Mouse (Mus musculus): ENCODE data around the gene Atp6v1g1. TPM values are rescaled to one million over a fixed set of nuclear protein-coding genes. Genes with fewer than 3 reads are reported as not detected.
A peak's percentile ranks its signal among the peaks of the same experiment; 100 is the strongest.

The Atp6v1g1 gene
- polyA plus RNA-seq, 1 experiment from 2014 or later = 264 TPM

GRCm38 (mm10) chr4:63543746-63544493 lies 652 bp upstream of the Atp6v1g1 start:
- Histone ChIP-seq H3K9ac (ENCODE audit: low read depth, low read length) (no peak overlapping the region; the same call in 1 of the 2 replicates), H3K4me1 (ENCODE audit: control insufficient read depth, insufficient read depth, low read length) (peaks cover 19% of the 10 kb centered on the region), H3K4me3 (ENCODE audit: low read length) (peak overlapping the region; percentile 91; the same call in 1 of the 2 replicates), H3K27ac (ENCODE audit: low read depth, low read length) (no peak overlapping the region), H3K36me3 (ENCODE audit: control insufficient read depth, insufficient read depth, low read length) (peaks cover 7% of the 10 kb centered on the region), H3K4me2 (replicated peaks; ENCODE audit: low read depth, low read length) (peak overlapping the region; percentile 33), H3K9me3 (ENCODE audit: control insufficient read depth, low read length) (no peaks in the 10 kb centered on the region), H3K27me3 (ENCODE audit: control insufficient read depth, insufficient read depth, low read length) (no peaks in the 10 kb centered on the region)
- ATAC-seq (ENCODE audit: low FRiP score, low TSS enrichment) = peak; percentile 70
- 49% methylated on average over 10 of the region's 10 CpGs for WGBS

GRCm38 (mm10) chr4:63545231-63545958 lies 823 bp downstream of the Atp6v1g1 start:
- Histone ChIP-seq H3K9me3 (ENCODE audit: control insufficient read depth, low read length) (no peaks in the 10 kb centered on the region), H3K4me3 (ENCODE audit: low read length) (peak overlapping the region; percentile 91), H3K9ac (ENCODE audit: low read depth, low read length) (peak overlapping the region; percentile 93), H3K36me3 (ENCODE audit: control insufficient read depth, insufficient read depth, low read length) (peaks cover 16% of the 10 kb centered on the region), H3K27ac (ENCODE audit: low read depth, low read length) (peak overlapping the region; percentile 86; the same call in 1 of the 2 replicates), H3K4me2 (replicated peaks; ENCODE audit: low read depth, low read length) (peak overlapping the region; percentile 55), H3K27me3 (ENCODE audit: control insufficient read depth, insufficient read depth, low read length) (no peaks in the 10 kb centered on the region), H3K4me1 (ENCODE audit: control insufficient read depth, insufficient read depth, low read length) (peaks cover 19% of the 10 kb centered on the region)
- 17% methylated on average over 26 of the region's 26 CpGs for WGBS
- ATAC-seq (ENCODE audit: low FRiP score, low TSS enrichment) = peak; percentile 25; the same call in 1 of the 2 replicates

GRCm38 (mm10) chr4:63546441-63547055 lies 2.0 kb downstream of the Atp6v1g1 start:
- Histone ChIP-seq H3K4me2 (replicated peaks; ENCODE audit: low read depth, low read length) (peak overlapping the region; percentile 55), H3K27ac (ENCODE audit: low read depth, low read length) (peak overlapping the region; percentile 51; the same call in 1 of the 2 replicates), H3K36me3 (ENCODE audit: control insufficient read depth, insufficient read depth, low read length) (peaks cover 27% of the 10 kb centered on the region), H3K4me3 (ENCODE audit: low read length) (peak overlapping the region; percentile 91; the same call in 1 of the 2 replicates), H3K27me3 (ENCODE audit: control insufficient read depth, insufficient read depth, low read length) (no peaks in the 10 kb centered on the region), H3K4me1 (ENCODE audit: control insufficient read depth, insufficient read depth, low read length) (peaks cover 19% of the 10 kb centered on the region), H3K9ac (ENCODE audit: low read depth, low read length) (peak overlapping the region; percentile 23; the same call in 1 of the 2 replicates), H3K9me3 (ENCODE audit: control insufficient read depth, low read length) (no peaks in the 10 kb centered on the region)
- no peak for ATAC-seq (ENCODE audit: low FRiP score, low TSS enrichment)
- 44% methylated on average over 6 of the region's 6 CpGs for WGBS

- Histone ChIP-seq H3K9ac (ENCODE audit: low read depth, low read length) (no peak overlapping the region), H3K27me3 (ENCODE audit: control insufficient read depth, insufficient read depth, low read length) (no peaks in the 10 kb centered on the region), H3K4me3 (ENCODE audit: low read length) (no peak overlapping the region), H3K27ac (ENCODE audit: low read depth, low read length) (no peak overlapping the region), H3K36me3 (ENCODE audit: control insufficient read depth, insufficient read depth, low read length) (peaks cover 39% of the 10 kb centered on the region), H3K4me2 (replicated peaks; ENCODE audit: low read depth, low read length) (no peak overlapping the region), H3K9me3 (ENCODE audit: control insufficient read depth, low read length) (no peaks in the 10 kb centered on the region), H3K4me1 (ENCODE audit: control insufficient read depth, insufficient read depth, low read length) (peaks cover 19% of the 10 kb centered on the region)
- no peak for ATAC-seq (ENCODE audit: low FRiP score, low TSS enrichment)
- WGBS = 52% methylated on average over 1 of the region's 1 CpGs
Measured at GRCm38 (mm10) chr4:63547799-63548198, 3.2 kb downstream of the Atp6v1g1 start.

GRCm38 (mm10) chr4:63548491-63548890 lies 3.9 kb downstream of the Atp6v1g1 start:
- WGBS = 90% methylated on average over 3 of the region's 3 CpGs
- H3K36me3 ChIP-seq (ENCODE audit: control insufficient read depth, insufficient read depth, low read length) = peaks cover 42% of the 10 kb centered on the region
- ATAC-seq (ENCODE audit: low FRiP score, low TSS enrichment) = no peak
- no peaks in the 10 kb centered on the region for H3K27me3 ChIP-seq (ENCODE audit: control insufficient read depth, insufficient read depth, low read length)
- no peaks in the 10 kb centered on the region for H3K9me3 ChIP-seq (ENCODE audit: control insufficient read depth, low read length)
- no peak overlapping the region for H3K9ac ChIP-seq (ENCODE audit: low read depth, low read length)
- H3K4me2 ChIP-seq (replicated peaks; ENCODE audit: low read depth, low read length) = no peak overlapping the region
- H3K4me1 ChIP-seq (ENCODE audit: control insufficient read depth, insufficient read depth, low read length) = peaks cover 19% of the 10 kb centered on the region
- H3K4me3 ChIP-seq (ENCODE audit: low read length) = no peak overlapping the region
- H3K27ac ChIP-seq (ENCODE audit: low read depth, low read length) = no peak overlapping the region

- Histone ChIP-seq H3K27me3 (ENCODE audit: control insufficient read depth, insufficient read depth, low read length) (no peaks in the 10 kb centered on the region), H3K4me3 (ENCODE audit: low read length) (no peak overlapping the region), H3K4me2 (replicated peaks; ENCODE audit: low read depth, low read length) (no peak overlapping the region), H3K27ac (ENCODE audit: low read depth, low read length) (no peak overlapping the region), H3K4me1 (ENCODE audit: control insufficient read depth, insufficient read depth, low read length) (peaks cover 15% of the 10 kb centered on the region), H3K9me3 (ENCODE audit: control insufficient read depth, low read length) (no peaks in the 10 kb centered on the region), H3K36me3 (ENCODE audit: control insufficient read depth, insufficient read depth, low read length) (peaks cover 46% of the 10 kb centered on the region), H3K9ac (ENCODE audit: low read depth, low read length) (no peak overlapping the region)
- no peak for ATAC-seq (ENCODE audit: low FRiP score, low TSS enrichment)
- WGBS = 89% methylated on average over 3 of the region's 3 CpGs
Measured at GRCm38 (mm10) chr4:63550908-63551307, 6.3 kb downstream of the Atp6v1g1 start.

GRCm38 (mm10) chr4:63552865-63553264 lies 8.3 kb downstream of the Atp6v1g1 start:
- peaks cover 13% of the 10 kb centered on the region for H3K4me1 ChIP-seq (ENCODE audit: control insufficient read depth, insufficient read depth, low read length)
- no peak overlapping the region for H3K4me3 ChIP-seq (ENCODE audit: low read length)
- H3K27ac ChIP-seq (ENCODE audit: low read depth, low read length) = no peak overlapping the region
- no peak overlapping the region for H3K9ac ChIP-seq (ENCODE audit: low read depth, low read length)
- ATAC-seq (ENCODE audit: low FRiP score, low TSS enrichment) = no peak
- 85% methylated on average over 1 of the region's 1 CpGs for WGBS
- no peak overlapping the region for H3K4me2 ChIP-seq (replicated peaks; ENCODE audit: low read depth, low read length)
- H3K27me3 ChIP-seq (ENCODE audit: control insufficient read depth, insufficient read depth, low read length) = no peaks in the 10 kb centered on the region
- peaks cover 46% of the 10 kb centered on the region for H3K36me3 ChIP-seq (ENCODE audit: control insufficient read depth, insufficient read depth, low read length)
- no peaks in the 10 kb centered on the region for H3K9me3 ChIP-seq (ENCODE audit: control insufficient read depth, low read length)

- no peak overlapping the region for H3K4me2 ChIP-seq (replicated peaks; ENCODE audit: low read depth, low read length)
- no peak overlapping the region for H3K4me3 ChIP-seq (ENCODE audit: low read length)
- WGBS = 71% methylated on average over 4 of the region's 4 CpGs
- no peaks in the 10 kb centered on the region for H3K9me3 ChIP-seq (ENCODE audit: control insufficient read depth, low read length)
- peaks cover 38% of the 10 kb centered on the region for H3K36me3 ChIP-seq (ENCODE audit: control insufficient read depth, insufficient read depth, low read length)
- no peak overlapping the region for H3K27ac ChIP-seq (ENCODE audit: low read depth, low read length)
- H3K27me3 ChIP-seq (ENCODE audit: control insufficient read depth, insufficient read depth, low read length) = no peaks in the 10 kb centered on the region
- H3K4me1 ChIP-seq (ENCODE audit: control insufficient read depth, insufficient read depth, low read length) = peaks cover 16% of the 10 kb centered on the region
- H3K9ac ChIP-seq (ENCODE audit: low read depth, low read length) = no peak overlapping the region
- no peak for ATAC-seq (ENCODE audit: low FRiP score, low TSS enrichment)
Measured at GRCm38 (mm10) chr4:63553789-63554576, 9.4 kb downstream of the Atp6v1g1 start.

Measured in kidney, embryonic 14.5 days (tissue).